Mouse (Mus musculus) intestine, embryonic 14.5 days (tissue): ENCODE results near the gene Arhgef10l. TPM values are rescaled to one million over a fixed set of nuclear protein-coding genes. Genes with fewer than 3 reads are reported as not detected.

ENCODE experiments used
- ATAC-seq: fragments of 200-750 bp; cut with Nextera tagmentation; replicated peaks from 2 replicates; pipeline ENCODE4 v1.8.0; 2017; ENCODE audit warnings: low read depth, moderate number of reproducible peaks, moderate TSS enrichment, moderate library complexity; ENCODE audit not compliant: low FRiP score, low TSS enrichment
- DNase-seq: peaks from one replicate; pipeline ENCODE4 v3.0.0-alpha.2; 2018; ENCODE audit warnings: low spot score
- H3K27ac ChIP-seq: fragments of 300-500 bp; sonication (generic); 2 replicates; pipeline ENCODE4 v1.5.1; 2014; ENCODE audit warnings: low read depth, mild to moderate bottlenecking, control low read depth
- H3K27me3 ChIP-seq: fragments of 300-500 bp; sonication (generic); replicated peaks from 2 replicates; pipeline ENCODE4 v1.6.1; 2014; ENCODE audit warnings: low read length, control low read depth; ENCODE audit not compliant: control insufficient read depth, insufficient read depth
- H3K36me3 ChIP-seq: fragments of 300-500 bp; sonication (generic); 2 replicates; pipeline ENCODE4 v1.6.1; 2014; ENCODE audit warnings: low read length, control low read depth; ENCODE audit not compliant: control insufficient read depth, insufficient read depth
- H3K4me1 ChIP-seq: fragments of 300-500 bp; sonication (generic); replicated peaks from 2 replicates; pipeline ENCODE4 v1.6.1; 2014; ENCODE audit warnings: low read length, control low read depth, mixed read lengths; ENCODE audit not compliant: control insufficient read depth, insufficient read depth
- H3K4me2 ChIP-seq: fragments of 300-500 bp; sonication (generic); 2 replicates; pipeline ENCODE4 v1.6.1; 2014; ENCODE audit warnings: low read length
- H3K4me3 ChIP-seq: fragments of 300-500 bp; sonication (generic); 2 replicates; pipeline ENCODE4 v1.5.1; 2014; ENCODE audit warnings: low read depth, low read length, control low read depth, mixed read lengths
- H3K9ac ChIP-seq: fragments of 300-500 bp; sonication (generic); 2 replicates; pipeline ENCODE4 v1.6.1; 2014; ENCODE audit warnings: mild to moderate bottlenecking, low read length
- H3K9me3 ChIP-seq: fragments of 300-500 bp; sonication (generic); 2 replicates; pipeline ENCODE4 v1.6.1; 2016; ENCODE audit warnings: low read length, control low read depth; ENCODE audit not compliant: control insufficient read depth
- WGBS: fragments of 180-500 bp; shearing (Covaris S2); extraction: QIAGEN DNeasy Blood & Tissue Kit; methylation state at CpG from one replicate; pipeline ENCODE4 v1.1.7; 2014; 5-methylcytosine and 5-hydroxymethylcytosine counted together
- polyA plus RNA-seq: library from polyadenylated mRNA; unstranded; fragments of >200 nt; fragmentation: Nextera tagmentation; extraction: Ambion mirVana; gene quantifications from 2 replicates; pipeline ENCODE4 v1.2.1, GENCODE M21; 2014

Arhgef10l gene
- polyA plus RNA-seq, 1 experiment from 2014 or later, result 15.2 TPM

GRCm38 (mm10) chr4:140586478-140586877, 79.3 kb downstream of the Arhgef10l start:
- 79% methylated on average over 5 of the region's 5 CpGs for WGBS
- no peak overlapping the region for H3K4me3 ChIP-seq

DNA sequence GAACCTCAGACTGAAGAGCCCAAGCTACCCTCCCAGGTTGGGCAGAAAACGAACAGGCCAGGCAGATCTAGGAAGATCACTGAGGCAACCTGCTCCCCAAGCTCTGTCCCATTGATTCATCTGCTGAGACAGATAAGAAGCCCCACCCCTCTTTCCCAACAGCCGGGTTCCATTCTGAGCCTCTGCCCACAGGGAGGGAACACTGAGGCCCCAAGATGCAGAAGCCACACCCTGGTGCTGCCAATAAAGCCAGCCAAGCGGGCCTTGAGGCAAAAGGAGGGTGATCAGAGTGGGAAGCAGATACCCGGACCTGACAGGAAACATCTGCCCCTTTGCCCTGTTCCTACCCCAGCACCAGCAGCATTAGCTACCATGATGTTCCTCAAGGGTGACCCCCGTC, 81.6 kb downstream of the Arhgef10l start:
- Histone ChIP-seq H3K36me3 (peaks cover 34% of the 10 kb centered on the region), H3K4me3 (no peak overlapping the region), H3K9me3 (no peaks in the 10 kb centered on the region), H3K27ac (no peak overlapping the region), H3K4me1 (no peaks in the 10 kb centered on the region), H3K9ac (no peak overlapping the region), H3K27me3 (no peaks in the 10 kb centered on the region), H3K4me2 (no peak overlapping the region)
- ATAC-seq (no peak), DNase-seq (no peak)
- 63% methylated on average over 5 of the region's 5 CpGs for WGBS

More at GRCm38 (mm10) chr4:140586478-140586877, 79.3 kb downstream of the Arhgef10l start:
- no peak overlapping the region for H3K9ac ChIP-seq
- no peak overlapping the region for H3K27ac ChIP-seq
- H3K27me3 ChIP-seq, result no peaks in the 10 kb centered on the region
- H3K36me3 ChIP-seq, result peaks cover 35% of the 10 kb centered on the region
- no peaks in the 10 kb centered on the region for H3K9me3 ChIP-seq
- H3K4me1 ChIP-seq, result no peaks in the 10 kb centered on the region
- H3K4me2 ChIP-seq, result no peak overlapping the region
- no peak for ATAC-seq
- no peak for DNase-seq

- Histone ChIP-seq H3K9ac (no peak overlapping the region), H3K4me1 (no peaks in the 10 kb centered on the region), H3K27ac (no peak overlapping the region), H3K36me3 (peaks cover 42% of the 10 kb centered on the region), H3K9me3 (no peaks in the 10 kb centered on the region), H3K4me2 (no peak overlapping the region), H3K27me3 (no peaks in the 10 kb centered on the region), H3K4me3 (no peak overlapping the region)
- no peak for ATAC-seq
- no peak for DNase-seq
- WGBS, result 80% methylated on average over 15 of the region's 15 CpGs
Measured at GRCm38 (mm10) chr4:140582390-140583088, 83.3 kb downstream of the Arhgef10l start.

DNA sequence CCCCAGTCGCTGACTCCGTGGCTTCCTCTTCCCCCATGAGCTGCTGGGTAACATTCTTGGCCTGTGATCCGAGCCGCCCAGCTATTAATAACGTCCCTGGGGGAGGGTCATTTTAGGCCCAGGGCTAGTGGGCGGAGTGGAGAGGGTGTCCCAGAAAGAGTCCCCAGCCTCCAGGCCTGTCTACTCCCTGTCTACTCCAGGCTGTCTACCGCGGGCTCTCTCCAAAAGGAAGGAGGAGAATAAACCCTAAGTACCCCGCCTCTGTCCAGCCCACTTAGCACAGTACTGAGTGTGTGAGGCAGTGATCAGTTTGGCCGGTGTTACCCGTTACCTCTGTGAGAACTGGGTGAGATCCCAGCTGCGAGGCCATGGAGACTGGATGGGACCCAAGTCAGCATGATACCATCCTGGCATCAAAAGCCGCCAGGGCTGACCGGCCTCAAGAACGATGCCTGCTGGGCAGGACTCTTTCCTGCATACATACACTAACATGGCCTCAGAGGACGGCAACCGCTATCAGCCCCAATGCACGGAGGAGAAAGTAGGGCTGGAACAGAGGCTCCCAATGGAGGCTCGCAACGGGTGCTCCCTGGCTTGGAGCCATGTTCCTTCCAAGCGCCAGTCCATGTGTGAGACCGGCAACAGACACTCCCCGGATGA, 84.0 kb downstream of the Arhgef10l start:
- 80% methylated on average over 23 of the region's 23 CpGs for WGBS
- Histone ChIP-seq H3K4me1 (no peaks in the 10 kb centered on the region), H3K9ac (no peak overlapping the region), H3K9me3 (no peaks in the 10 kb centered on the region), H3K4me2 (no peak overlapping the region), H3K27me3 (no peaks in the 10 kb centered on the region), H3K36me3 (peaks cover 48% of the 10 kb centered on the region), H3K4me3 (no peak overlapping the region), H3K27ac (no peak overlapping the region)
- ATAC-seq (0 out of 2 replicates have a peak, but pooled peaks have one; percentile 22), DNase-seq (no peak)

- Histone ChIP-seq H3K27me3 (no peaks in the 10 kb centered on the region), H3K4me2 (no peak overlapping the region), H3K4me3 (no peak overlapping the region), H3K4me1 (no peaks in the 10 kb centered on the region), H3K9ac (no peak overlapping the region), H3K27ac (no peak overlapping the region), H3K9me3 (no peaks in the 10 kb centered on the region), H3K36me3 (peaks cover 52% of the 10 kb centered on the region)
- ATAC-seq, result no peak
- no peak for DNase-seq
- 89% methylated on average over 14 of the region's 16 CpGs for WGBS
Measured at GRCm38 (mm10) chr4:140581341-140581729, 84.5 kb downstream of the Arhgef10l start.

GRCm38 (mm10) chr4:140580866-140581265, 84.9 kb downstream of the Arhgef10l start:
- Histone ChIP-seq H3K4me1 (no peaks in the 10 kb centered on the region), H3K27ac (no peak overlapping the region), H3K9ac (no peak overlapping the region), H3K36me3 (peaks cover 56% of the 10 kb centered on the region), H3K4me3 (no peak overlapping the region), H3K9me3 (no peaks in the 10 kb centered on the region), H3K27me3 (no peaks in the 10 kb centered on the region), H3K4me2 (no peak overlapping the region)
- WGBS, result 91% methylated on average over 4 of the region's 4 CpGs
- no peak for ATAC-seq
- no peak for DNase-seq

- ATAC-seq, result no peak
- H3K4me1 ChIP-seq, result no peaks in the 10 kb centered on the region
- no peaks in the 10 kb centered on the region for H3K27me3 ChIP-seq
- H3K9me3 ChIP-seq, result no peaks in the 10 kb centered on the region
- peaks cover 68% of the 10 kb centered on the region for H3K36me3 ChIP-seq
- WGBS, result 94% methylated on average over 8 of the region's 8 CpGs
- H3K27ac ChIP-seq, result no peak overlapping the region
- DNase-seq, result no peak
- no peak overlapping the region for H3K9ac ChIP-seq
- no peak overlapping the region for H3K4me3 ChIP-seq
- H3K4me2 ChIP-seq, result no peak overlapping the region
Measured at GRCm38 (mm10) chr4:140579576-140579975, 86.2 kb downstream of the Arhgef10l start.

DNA sequence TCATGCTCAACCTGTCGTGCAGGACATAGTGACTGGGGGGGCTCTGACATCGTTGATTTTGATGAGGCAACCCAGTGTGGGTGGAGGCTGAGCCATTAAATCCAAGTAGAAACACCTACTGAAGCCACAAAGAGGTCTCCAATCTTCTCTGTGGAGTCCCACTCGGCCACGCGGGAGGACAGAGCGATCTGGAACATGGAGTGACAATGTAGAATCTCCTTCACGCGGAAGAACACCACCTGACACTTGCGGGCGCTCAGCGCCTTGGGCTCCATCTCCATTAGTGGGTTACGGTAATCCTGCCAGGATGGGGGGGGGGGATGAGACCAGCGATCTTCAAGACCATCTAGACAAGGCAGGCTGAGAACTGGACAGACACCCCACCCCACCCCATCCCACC, 86.7 kb downstream of the Arhgef10l start:
- H3K36me3 ChIP-seq, result peaks cover 71% of the 10 kb centered on the region
- H3K27me3 ChIP-seq, result no peaks in the 10 kb centered on the region
- H3K9me3 ChIP-seq, result no peaks in the 10 kb centered on the region

GRCm38 (mm10) chr4:140576628-140577027, 89.2 kb downstream of the Arhgef10l start:
- Histone ChIP-seq H3K4me2 (no peak overlapping the region), H3K27ac (no peak overlapping the region), H3K27me3 (no peaks in the 10 kb centered on the region), H3K4me1 (no peaks in the 10 kb centered on the region), H3K9ac (no peak overlapping the region), H3K9me3 (no peaks in the 10 kb centered on the region), H3K4me3 (no peak overlapping the region), H3K36me3 (peaks cover 75% of the 10 kb centered on the region)
- 96% methylated on average over 16 of the region's 16 CpGs for WGBS
- ATAC-seq, result no peak
- no peak for DNase-seq

More for the DNA sequence above, 86.7 kb downstream of the Arhgef10l start:
- ATAC-seq (no peak), DNase-seq (no peak)
- Histone ChIP-seq H3K4me1 (no peaks in the 10 kb centered on the region), H3K4me3 (no peak overlapping the region), H3K27ac (no peak overlapping the region), H3K9ac (no peak overlapping the region), H3K4me2 (no peak overlapping the region)
- 96% methylated on average over 13 of the region's 13 CpGs for WGBS
